Mouse (Mus musculus): ENCODE data around the gene Arid1a. TPM values are rescaled to one million over a fixed set of nuclear protein-coding genes. Genes with fewer than 3 reads are reported as not detected.
A peak's percentile ranks its signal among the peaks of the same experiment; 100 is the strongest.
"Not testable (repeated sequence)": the region's sequence is repeated elsewhere in the genome, so short reads cannot be mapped to it uniquely, and the experiment has no call there.

Gene Arid1a
- total RNA-seq, 1 experiment from 2014 or later: 100 TPM

GRCm38 (mm10) chr4:133659497-133660192 lies 96.9 kb downstream of the Arid1a start:
- ATAC-seq (ENCODE audit: extremely low read depth, insufficient number of reproducible peaks, low FRiP score, poor library complexity, severe bottlenecking): peak; percentile 64

GRCm38 (mm10) chr4:133658729-133659128 lies 97.8 kb downstream of the Arid1a start:
- ATAC-seq (ENCODE audit: extremely low read depth, insufficient number of reproducible peaks, low FRiP score, poor library complexity, severe bottlenecking): no peak

- no peak for ATAC-seq (ENCODE audit: extremely low read depth, insufficient number of reproducible peaks, low FRiP score, poor library complexity, severe bottlenecking)
Observed at GRCm38 (mm10) chr4:133657829-133658458, 98.6 kb downstream of the Arid1a start.

GRCm38 (mm10) chr4:133656997-133657396 lies 99.6 kb downstream of the Arid1a start:
- ATAC-seq (ENCODE audit: extremely low read depth, insufficient number of reproducible peaks, low FRiP score, poor library complexity, severe bottlenecking): no peak

- no peak for ATAC-seq (ENCODE audit: extremely low read depth, insufficient number of reproducible peaks, low FRiP score, poor library complexity, severe bottlenecking)
Observed at GRCm38 (mm10) chr4:133656294-133656693, 100.3 kb downstream of the Arid1a start.

- ATAC-seq (ENCODE audit: extremely low read depth, insufficient number of reproducible peaks, low FRiP score, poor library complexity, severe bottlenecking): not testable (repeated sequence)
Observed at GRCm38 (mm10) chr4:133654070-133654469, 102.5 kb downstream of the Arid1a start.

GRCm38 (mm10) chr4:133652746-133653145 lies 103.8 kb downstream of the Arid1a start:
- ATAC-seq (ENCODE audit: extremely low read depth, insufficient number of reproducible peaks, low FRiP score, poor library complexity, severe bottlenecking): no peak

- ATAC-seq (ENCODE audit: extremely low read depth, insufficient number of reproducible peaks, low FRiP score, poor library complexity, severe bottlenecking): no peak
Observed at GRCm38 (mm10) chr4:133651986-133652385, 104.6 kb downstream of the Arid1a start.

- no peak for ATAC-seq (ENCODE audit: extremely low read depth, insufficient number of reproducible peaks, low FRiP score, poor library complexity, severe bottlenecking)
Observed at GRCm38 (mm10) chr4:133651445-133651844, 105.1 kb downstream of the Arid1a start.

- peak; percentile 94 for ATAC-seq (ENCODE audit: extremely low read depth, insufficient number of reproducible peaks, low FRiP score, poor library complexity, severe bottlenecking)
Observed at GRCm38 (mm10) chr4:133649989-133650699, 106.4 kb downstream of the Arid1a start, which contains the start of gene Zdhhc18. TSS of gene Zdhhc18 (minus strand) at chr4:133650154.

GRCm38 (mm10) chr4:133649464-133649863 lies 107.1 kb downstream of the Arid1a start:
- ATAC-seq (ENCODE audit: extremely low read depth, insufficient number of reproducible peaks, low FRiP score, poor library complexity, severe bottlenecking): not testable (repeated sequence)

- ATAC-seq (ENCODE audit: extremely low read depth, insufficient number of reproducible peaks, low FRiP score, poor library complexity, severe bottlenecking): no peak
Observed at GRCm38 (mm10) chr4:133645680-133646079, 110.9 kb downstream of the Arid1a start.

GRCm38 (mm10) chr4:133645195-133645594 lies 111.4 kb downstream of the Arid1a start:
- ATAC-seq (ENCODE audit: extremely low read depth, insufficient number of reproducible peaks, low FRiP score, poor library complexity, severe bottlenecking): no peak

- ATAC-seq (ENCODE audit: extremely low read depth, insufficient number of reproducible peaks, low FRiP score, poor library complexity, severe bottlenecking): no peak
Observed at GRCm38 (mm10) chr4:133634043-133634410, 122.5 kb downstream of the Arid1a start.

- ATAC-seq (ENCODE audit: extremely low read depth, insufficient number of reproducible peaks, low FRiP score, poor library complexity, severe bottlenecking): peak; percentile 77
Observed at GRCm38 (mm10) chr4:133633332-133634042, 123.1 kb downstream of the Arid1a start.

GRCm38 (mm10) chr4:133632483-133633327 lies 123.9 kb downstream of the Arid1a start:
- ATAC-seq (ENCODE audit: extremely low read depth, insufficient number of reproducible peaks, low FRiP score, poor library complexity, severe bottlenecking): no peak

- ATAC-seq (ENCODE audit: extremely low read depth, insufficient number of reproducible peaks, low FRiP score, poor library complexity, severe bottlenecking): no peak
Observed at GRCm38 (mm10) chr4:133631769-133632411, 124.7 kb downstream of the Arid1a start.
